Mouse (Mus musculus): ENCODE measurements around the gene Slc17a8.
"Not testable (repeated sequence)": the region's sequence is repeated elsewhere in the genome, so short reads cannot be mapped to it uniquely, and the experiment has no call there.

Gene Slc17a8

DNA sequence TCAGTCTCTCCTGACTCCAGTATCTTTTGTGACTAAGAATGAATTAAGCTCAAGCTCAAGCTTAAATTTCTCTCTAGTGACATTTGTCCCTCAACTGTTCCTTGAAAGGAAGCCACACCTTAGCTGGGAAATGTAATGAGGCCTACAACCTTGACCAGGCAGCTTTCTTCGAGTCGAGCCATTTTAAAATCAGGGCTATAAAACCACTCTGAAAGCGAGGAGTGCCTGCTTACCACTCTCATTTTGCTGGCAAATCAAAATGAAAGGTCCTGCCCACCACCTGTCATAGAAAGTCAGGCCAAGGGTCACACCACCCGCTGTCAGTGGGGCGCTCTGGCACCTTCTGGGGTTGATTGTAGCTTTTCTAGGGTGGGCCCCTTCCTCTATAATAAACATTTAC lies 25.1 kb downstream of the Slc17a8 start:
- in situ Hi-C loops (cut with MboI; ENCODE audit: unreplicated experiment in 2 of 2) = no loop called here

DNA sequence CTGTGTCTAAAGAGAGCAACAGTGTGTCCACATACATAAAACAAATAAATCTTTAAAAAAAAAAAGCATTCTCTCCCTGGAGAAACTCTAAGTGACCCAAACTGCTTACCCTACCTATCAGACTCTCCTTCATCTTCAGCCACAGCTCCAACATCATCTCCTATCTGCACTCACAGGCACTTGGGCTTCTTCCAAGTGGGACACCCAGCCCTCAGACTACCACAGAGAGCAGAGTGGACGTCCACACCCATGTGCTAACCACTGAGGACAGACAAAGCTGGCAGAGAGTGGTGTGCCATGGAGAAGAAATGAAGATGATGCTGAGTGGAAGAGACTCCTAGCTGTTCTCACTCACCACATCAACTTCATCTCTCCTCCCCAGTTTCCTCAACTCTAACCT lies 25.5 kb downstream of the Slc17a8 start:
- in situ Hi-C loops (cut with MboI; ENCODE audit: unreplicated experiment in 2 of 2) = no loop called here

- in situ Hi-C loops (cut with MboI; ENCODE audit: unreplicated experiment in 2 of 2) = no loop called here
Measured at GRCm38 (mm10) chr10:89594309-89594708, 26.7 kb downstream of the Slc17a8 start.

- in situ Hi-C loops (cut with MboI; ENCODE audit: unreplicated experiment in 2 of 2) = no loop called here
Measured at GRCm38 (mm10) chr10:89592797-89593196, 28.3 kb downstream of the Slc17a8 start.

- in situ Hi-C loops (cut with MboI; ENCODE audit: unreplicated experiment in 2 of 2) = no loop called here
Measured at GRCm38 (mm10) chr10:89589877-89590276, 31.2 kb downstream of the Slc17a8 start.

- in situ Hi-C loops (cut with MboI; ENCODE audit: unreplicated experiment in 2 of 2) = no loop called here
Measured at GRCm38 (mm10) chr10:89588708-89589107, 32.3 kb downstream of the Slc17a8 start.

GRCm38 (mm10) chr10:89584709-89585108 lies 36.3 kb downstream of the Slc17a8 start:
- in situ Hi-C loops (cut with MboI; ENCODE audit: unreplicated experiment in 2 of 2) = no loop called here

GRCm38 (mm10) chr10:89578801-89579200 lies 42.3 kb downstream of the Slc17a8 start:
- in situ Hi-C loops (cut with MboI; ENCODE audit: unreplicated experiment in 2 of 2) = no loop called here

DNA sequence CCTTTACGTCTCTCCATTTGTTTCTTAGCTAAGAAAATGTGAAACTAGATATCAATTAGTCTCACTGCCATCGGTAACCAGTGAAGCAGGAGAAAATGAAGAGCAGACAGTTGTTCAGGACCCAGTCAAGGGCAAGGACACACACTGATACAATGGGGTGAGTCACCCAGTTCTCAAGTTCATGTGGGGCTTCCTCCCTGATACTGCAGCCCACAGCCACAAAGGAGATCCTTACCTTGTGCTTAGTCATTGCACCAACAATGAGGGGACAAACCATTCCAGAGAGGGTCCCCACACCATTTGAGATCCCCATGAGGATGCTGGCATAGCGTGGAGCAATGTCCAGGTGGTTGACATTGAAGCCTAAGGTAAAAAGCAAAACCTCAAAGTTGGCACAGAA lies 43.4 kb downstream of the Slc17a8 start:
- in situ Hi-C loops (cut with MboI; ENCODE audit: unreplicated experiment in 2 of 2) = no loop called here

GRCm38 (mm10) chr10:89573421-89573820 lies 47.6 kb downstream of the Slc17a8 start:
- in situ Hi-C loops (cut with MboI; ENCODE audit: unreplicated experiment in 2 of 2) = no loop called here

DNA sequence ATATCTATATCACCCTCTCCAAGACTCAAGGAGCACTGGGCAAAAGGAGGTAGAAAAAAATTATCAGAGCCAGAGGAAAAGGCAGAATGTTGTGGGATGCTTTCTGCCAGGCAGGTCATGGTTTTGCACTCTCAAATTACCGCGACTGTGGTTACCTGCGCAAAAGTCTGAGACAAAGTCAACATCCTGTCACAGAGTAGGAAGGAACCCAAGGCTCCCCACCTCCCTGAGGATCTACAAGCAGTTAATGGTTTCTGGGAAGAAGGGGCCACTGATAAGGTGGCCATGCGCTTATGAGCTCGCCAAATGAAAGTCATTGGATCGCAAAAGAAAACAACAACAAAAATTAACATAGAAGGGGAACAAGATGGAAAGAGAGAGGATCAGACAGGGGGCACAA lies 48.1 kb downstream of the Slc17a8 start:
- in situ Hi-C loops (cut with MboI; ENCODE audit: unreplicated experiment in 2 of 2) = no loop called here

DNA sequence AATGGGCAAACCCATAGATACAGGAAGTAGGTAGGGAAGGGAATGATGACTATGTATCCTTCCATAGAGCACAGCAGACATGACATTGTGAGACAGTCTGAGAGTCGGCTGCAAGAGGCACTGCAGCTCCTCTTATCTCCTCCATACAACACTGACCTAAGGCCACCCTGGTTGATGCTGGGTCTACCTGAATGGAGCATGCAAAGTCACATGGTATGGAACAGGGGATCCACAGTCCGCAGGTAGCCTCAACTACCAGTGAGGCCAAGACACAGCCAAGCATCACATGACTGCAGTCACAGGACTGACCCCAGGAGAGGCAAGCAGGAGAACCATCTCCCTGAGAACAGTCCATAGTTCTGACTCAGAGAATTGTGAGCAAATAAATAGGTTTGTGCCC lies 53.7 kb downstream of the Slc17a8 start:
- in situ Hi-C loops (cut with MboI; ENCODE audit: unreplicated experiment in 2 of 2) = no loop called here

DNA sequence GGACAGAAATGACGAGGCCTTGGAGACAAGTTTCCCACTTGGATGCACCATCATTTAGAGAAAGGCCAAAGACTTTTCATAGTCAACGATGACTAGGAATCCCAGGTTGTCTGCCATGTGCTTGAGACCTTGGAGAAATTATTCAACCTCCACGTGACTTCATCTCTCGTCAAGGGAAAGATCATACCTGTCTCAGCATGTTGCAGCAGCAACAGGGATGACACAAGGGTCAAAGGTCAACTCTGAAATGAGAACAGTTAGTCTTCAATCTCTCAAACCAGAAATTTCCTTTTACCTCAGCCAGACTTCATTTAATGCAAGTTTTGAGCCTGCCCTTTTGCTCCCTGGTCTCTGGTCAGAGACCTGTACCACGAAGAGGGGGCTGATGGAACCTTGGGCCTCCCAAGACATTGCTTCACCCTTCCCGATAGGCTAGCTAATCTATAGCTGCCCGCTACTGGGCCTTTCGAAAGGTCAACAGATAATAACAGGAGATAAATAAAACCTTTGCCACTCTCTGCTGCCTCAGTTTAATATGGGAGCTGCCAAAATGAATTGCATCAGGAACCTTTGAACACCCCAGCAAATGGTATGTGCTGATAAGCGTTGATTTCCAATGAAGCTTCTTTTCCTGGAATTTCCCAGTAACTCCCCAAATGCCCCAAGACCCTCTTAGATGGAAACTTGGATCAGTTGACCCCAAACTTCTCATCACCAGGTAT lies 55.6 kb downstream of the Slc17a8 start:
- in situ Hi-C loops (cut with MboI; ENCODE audit: unreplicated experiment in 2 of 2) = no loop called here

- in situ Hi-C loops (cut with MboI; ENCODE audit: unreplicated experiment in 2 of 2) = no loop called here
Measured at GRCm38 (mm10) chr10:89562113-89562512, 58.9 kb downstream of the Slc17a8 start.

GRCm38 (mm10) chr10:89559351-89559750 lies 61.7 kb downstream of the Slc17a8 start:
- in situ Hi-C loops (cut with MboI; ENCODE audit: unreplicated experiment in 2 of 2) = no loop called here

- in situ Hi-C loops (cut with MboI; ENCODE audit: unreplicated experiment in 2 of 2) = not testable (repeated sequence)
Measured at GRCm38 (mm10) chr10:89554885-89555284, 66.2 kb downstream of the Slc17a8 start.

DNA sequence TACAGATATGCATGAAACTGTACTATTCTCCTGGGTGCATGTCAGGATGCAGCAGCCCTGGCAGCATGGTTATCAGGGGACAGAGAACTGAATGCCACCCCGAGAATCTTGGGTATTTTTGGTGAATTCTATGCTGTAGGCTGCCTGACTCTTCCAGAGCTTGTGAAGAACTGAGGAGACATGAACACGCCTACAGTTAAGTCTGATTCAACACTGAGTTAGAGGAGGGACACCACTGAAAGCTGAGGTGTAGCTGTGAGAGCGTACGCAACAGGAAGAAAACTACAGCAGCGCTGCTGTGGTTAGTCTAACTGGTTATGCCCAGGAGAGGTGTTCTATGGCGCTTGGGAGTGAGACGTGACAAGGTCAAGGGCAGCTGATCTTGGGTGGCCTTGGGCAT lies 67.2 kb downstream of the Slc17a8 start:
- in situ Hi-C loops (cut with MboI; ENCODE audit: unreplicated experiment in 2 of 2) = not testable (repeated sequence)

DNA sequence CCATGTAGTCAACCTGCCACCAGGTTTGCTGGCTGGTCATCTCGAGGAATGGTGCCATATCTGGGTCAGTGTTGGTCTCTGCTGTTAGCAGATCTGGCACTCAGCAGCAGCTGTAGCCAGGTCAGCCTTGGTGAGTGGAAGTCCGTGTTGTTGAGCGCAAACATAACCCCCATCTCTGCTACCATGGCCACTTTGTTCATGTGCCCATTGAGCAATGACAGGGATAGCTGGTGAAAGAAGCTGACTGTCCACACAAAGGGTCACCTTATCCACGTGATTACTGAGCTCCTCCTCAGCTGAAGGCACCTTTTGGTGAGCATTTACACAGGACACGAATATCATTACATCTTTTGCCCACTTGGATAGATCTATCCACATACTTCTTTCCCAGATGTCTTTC lies 68.0 kb downstream of the Slc17a8 start:
- in situ Hi-C loops (cut with MboI; ENCODE audit: unreplicated experiment in 2 of 2) = no loop called here

DNA sequence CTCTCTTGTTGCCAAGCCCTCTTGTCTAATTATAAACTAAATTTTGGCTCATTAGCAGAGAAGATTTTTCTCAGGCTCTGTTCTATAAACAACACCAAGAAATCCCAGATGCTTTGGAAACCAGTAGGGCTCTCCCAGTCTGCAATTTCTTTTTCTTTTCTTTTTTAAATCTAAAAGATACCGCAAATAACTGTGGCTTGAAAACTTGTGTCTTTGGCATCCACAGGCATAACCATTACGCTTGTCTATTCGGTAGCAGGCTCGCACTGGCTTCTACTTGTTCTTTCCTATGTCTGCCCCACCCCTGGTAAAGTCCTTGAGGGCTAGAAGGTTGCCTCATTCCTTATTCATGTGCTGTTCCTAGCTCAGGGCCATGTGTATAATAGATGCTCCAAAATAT lies 69.4 kb downstream of the Slc17a8 start:
- in situ Hi-C loops (cut with MboI; ENCODE audit: unreplicated experiment in 2 of 2) = no loop called here

DNA sequence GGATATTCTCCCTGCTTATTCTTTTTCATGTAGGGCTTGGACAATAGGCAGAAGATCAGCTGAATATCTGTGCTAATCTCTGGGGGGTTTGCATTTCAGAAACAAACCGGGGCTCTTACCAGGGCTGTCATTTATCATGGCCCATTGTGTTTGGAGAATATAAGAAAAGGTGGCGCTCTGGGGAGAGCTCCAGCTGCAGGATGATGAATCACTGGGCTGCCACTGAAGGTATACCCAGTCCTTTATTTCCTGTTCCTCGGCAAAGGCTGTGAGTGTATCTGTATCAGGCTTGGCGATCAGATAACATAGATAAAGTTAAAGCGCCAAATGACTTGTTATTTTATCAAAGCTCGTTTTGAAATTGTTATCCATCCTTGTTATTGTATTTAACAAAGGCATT lies 73.0 kb downstream of the Slc17a8 start:
- in situ Hi-C loops (cut with MboI; ENCODE audit: unreplicated experiment in 2 of 2) = no loop called here

DNA sequence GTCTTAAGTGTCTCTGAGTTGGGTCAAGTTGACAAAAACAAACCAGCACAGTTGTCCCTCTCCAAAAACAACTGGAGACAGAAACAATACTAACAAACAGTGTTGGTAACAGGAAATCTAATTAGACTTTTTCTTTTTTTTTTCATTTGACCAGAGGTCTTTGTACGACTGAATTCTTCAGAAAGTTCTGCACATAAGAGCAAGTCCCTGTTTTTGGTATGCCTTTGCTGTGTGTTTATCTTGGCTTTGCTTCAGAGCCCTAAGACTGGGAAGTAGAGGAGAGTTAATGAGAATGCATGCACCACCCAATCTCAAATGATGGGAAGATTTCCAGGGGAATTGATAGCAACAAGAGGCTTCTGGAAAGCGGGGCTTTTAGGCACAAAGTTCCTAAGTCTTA lies 74.1 kb downstream of the Slc17a8 start:
- in situ Hi-C loops (cut with MboI; ENCODE audit: unreplicated experiment in 2 of 2) = no loop called here

GRCm38 (mm10) chr10:89543867-89544266 lies 77.2 kb downstream of the Slc17a8 start:
- in situ Hi-C loops (cut with MboI; ENCODE audit: unreplicated experiment in 2 of 2) = no loop called here

DNA sequence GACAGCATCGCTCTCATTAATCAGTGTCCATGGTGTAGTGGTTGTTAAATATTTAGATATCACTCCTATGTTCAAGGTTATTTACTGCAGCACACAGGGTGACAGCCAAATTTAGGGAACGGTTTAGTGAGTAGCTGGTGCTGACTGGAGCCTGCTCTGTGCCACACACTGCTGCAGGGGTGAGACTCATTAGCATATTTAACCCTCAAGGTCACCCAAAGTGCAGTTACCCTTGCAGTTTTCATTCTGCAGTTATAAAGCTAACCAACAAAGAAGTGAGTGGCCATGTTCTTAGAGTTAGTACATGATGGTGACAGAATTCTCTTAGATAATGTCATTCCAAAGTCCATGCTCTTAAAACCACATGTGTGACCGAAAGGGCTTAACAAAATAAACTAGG lies 78.7 kb downstream of the Slc17a8 start:
- in situ Hi-C loops (cut with MboI; ENCODE audit: unreplicated experiment in 2 of 2) = no loop called here

Measured in v-Abl transformed pro-B cells (cell line).